Mouse (Mus musculus): Measurements from ENCODE around the gene Orc2.
A peak's percentile ranks its signal among the peaks of the same experiment; 100 is the strongest.

Orc2 gene

GRCm38 (mm10) chr1:58504577-58505254, at the start of gene Orc2:
Orc2 (minus strand) TSS chr1:58505109.
- DNase-seq = peak; percentile 91 to 92

- DNase-seq = no peak
Observed at GRCm38 (mm10) chr1:58541386-58541785, 36.5 kb upstream of the Orc2 start.

- DNase-seq = peak in 1 of 2 experiments; percentile 8
Observed at GRCm38 (mm10) chr1:58507249-58507648, 2.3 kb upstream of the Orc2 start.

GRCm38 (mm10) chr1:58503793-58504370, 1.0 kb downstream of the Orc2 start:
- no peak for DNase-seq

- no peak for DNase-seq
Observed at GRCm38 (mm10) chr1:58503134-58503533, 1.8 kb downstream of the Orc2 start.

DNA sequence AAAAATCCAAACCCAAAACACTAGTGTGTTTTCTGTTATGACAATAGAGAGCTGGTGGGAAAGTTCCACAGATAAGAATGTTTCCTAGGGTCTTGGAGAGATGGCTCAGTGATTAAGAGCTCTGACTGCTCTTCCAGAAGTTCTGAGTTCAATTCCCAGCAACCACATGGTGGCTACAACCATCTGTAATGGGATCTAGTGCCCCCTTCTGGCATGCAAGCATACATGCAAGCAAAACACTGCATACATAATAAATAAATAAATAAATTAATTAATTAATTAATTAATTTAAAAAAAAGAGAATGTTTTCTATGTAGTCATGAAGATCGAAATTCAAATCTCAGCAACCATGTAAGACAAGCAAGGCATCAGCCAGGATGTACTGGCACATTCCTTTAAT, 6.2 kb downstream of the Orc2 start:
- peak in 1 of 2 experiments; percentile 13 for DNase-seq

- no peak for DNase-seq
Observed at GRCm38 (mm10) chr1:58497678-58498077, 7.2 kb downstream of the Orc2 start.

DNA sequence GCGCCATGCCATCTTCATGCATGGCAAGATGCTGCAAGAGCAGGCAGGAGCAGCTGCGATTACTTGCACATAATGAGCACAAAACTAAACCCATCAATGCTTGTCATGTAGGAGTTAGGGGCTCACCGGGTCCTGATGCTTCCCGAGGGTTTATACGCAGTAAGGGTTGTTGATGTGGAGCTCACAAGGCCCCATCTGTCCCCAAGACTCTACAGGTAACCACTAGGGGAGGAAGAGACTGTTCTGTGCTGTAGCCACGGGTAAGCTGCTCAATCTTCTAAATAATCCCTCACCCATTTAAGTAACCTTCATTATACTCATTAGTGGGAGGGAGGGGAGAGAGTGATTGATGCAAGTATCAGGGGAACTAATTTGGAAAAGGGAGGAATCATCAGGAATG, 9.3 kb downstream of the Orc2 start:
- no peak for DNase-seq

DNA sequence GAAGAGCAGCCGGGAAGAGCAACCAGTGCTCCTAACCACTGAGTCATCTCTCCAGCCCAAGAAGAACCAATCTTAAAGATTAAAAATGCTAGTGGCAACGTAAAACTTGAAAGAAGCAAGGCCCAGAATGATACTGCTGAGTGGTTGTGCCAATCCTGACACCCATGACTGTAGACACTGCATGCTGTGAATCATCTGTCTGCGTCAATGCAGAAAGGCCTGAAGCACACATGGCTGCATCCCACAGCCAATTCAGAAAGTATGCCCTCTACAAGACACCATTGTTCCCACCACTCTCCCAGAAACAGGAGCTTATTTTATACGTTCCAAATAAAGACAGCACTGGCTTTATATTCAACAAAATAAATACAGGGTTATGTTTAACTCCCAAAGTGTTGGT, 22.3 kb downstream of the Orc2 start:
- DNase-seq = no peak

DNA sequence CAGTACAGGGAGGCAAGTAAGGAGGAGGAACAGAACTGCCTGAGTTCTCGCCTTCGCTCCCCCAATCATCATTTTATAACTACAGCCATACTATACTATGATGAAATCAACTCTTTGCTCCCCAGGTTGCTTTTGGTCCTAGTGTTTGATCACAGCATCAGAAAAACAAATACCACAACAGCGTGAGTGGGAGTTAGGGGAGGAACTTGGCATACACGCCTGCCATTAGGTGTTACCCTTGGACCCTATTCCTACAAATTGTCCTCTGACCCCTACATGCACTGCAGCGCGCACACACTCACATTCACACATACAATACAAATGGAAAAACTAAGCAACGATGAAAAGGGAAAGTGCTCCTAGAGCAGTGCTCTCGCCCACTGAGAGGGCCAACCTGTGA, 29.2 kb downstream of the Orc2 start:
- DNase-seq = no peak

- peak; percentile 20 to 27 for DNase-seq
Observed at GRCm38 (mm10) chr1:58465561-58465960, 39.3 kb downstream of the Orc2 start.

- DNase-seq = peak; percentile 54 to 60
Observed at GRCm38 (mm10) chr1:58465042-58465441, 39.9 kb downstream of the Orc2 start.

- DNase-seq = no peak
Observed at GRCm38 (mm10) chr1:58463935-58464334, 41.0 kb downstream of the Orc2 start.

GRCm38 (mm10) chr1:58460566-58460965, 44.3 kb downstream of the Orc2 start:
- DNase-seq = no peak

GRCm38 (mm10) chr1:58458867-58459266, 46.0 kb downstream of the Orc2 start:
- DNase-seq = peak; percentile 55 to 66

DNA sequence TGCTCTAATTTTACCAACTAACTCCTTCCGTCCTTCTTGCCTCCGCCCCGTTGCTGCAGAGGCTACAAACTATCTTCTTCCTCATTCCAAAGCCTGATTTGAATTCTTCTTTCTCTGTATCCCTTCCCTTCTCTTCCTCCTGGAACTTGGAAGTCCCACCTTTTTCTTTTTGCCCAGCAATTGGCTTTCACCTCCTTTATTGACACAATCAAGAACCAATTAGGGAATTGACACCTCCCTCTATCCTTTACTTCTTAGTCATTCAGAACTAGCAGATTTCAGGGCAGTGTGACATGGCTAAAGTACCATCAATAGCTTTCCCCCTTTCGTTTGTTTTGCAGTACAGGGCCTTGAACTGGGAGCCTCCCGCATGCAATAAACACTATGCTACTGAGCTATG, 46.7 kb downstream of the Orc2 start:
- no peak for DNase-seq

DNA sequence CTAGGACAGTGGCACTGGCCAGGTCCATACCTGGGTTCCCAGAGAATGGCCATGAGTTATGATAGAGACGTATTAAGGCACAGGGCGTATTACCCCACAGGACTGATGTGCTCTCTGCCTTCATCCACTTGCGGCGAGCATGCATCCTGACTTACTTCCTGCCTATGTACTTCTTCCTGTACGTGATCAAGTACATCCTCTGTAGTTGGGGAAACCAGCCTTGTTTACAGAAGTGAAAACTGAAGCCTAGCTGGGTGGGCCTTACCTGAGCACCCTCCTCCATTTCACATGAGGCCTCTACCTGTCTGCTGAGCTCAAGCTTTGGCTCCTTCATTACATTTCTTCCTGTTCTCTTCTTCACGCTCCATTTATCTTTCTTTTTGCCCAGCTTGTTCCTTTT, 50.6 kb downstream of the Orc2 start:
- DNase-seq = no peak

- no peak for DNase-seq
Observed at GRCm38 (mm10) chr1:58448396-58448795, 56.5 kb downstream of the Orc2 start.

- no peak for DNase-seq
Observed at GRCm38 (mm10) chr1:58447766-58448165, 57.1 kb downstream of the Orc2 start.

- DNase-seq = no peak
Observed at GRCm38 (mm10) chr1:58445861-58446260, 59.0 kb downstream of the Orc2 start.

DNA sequence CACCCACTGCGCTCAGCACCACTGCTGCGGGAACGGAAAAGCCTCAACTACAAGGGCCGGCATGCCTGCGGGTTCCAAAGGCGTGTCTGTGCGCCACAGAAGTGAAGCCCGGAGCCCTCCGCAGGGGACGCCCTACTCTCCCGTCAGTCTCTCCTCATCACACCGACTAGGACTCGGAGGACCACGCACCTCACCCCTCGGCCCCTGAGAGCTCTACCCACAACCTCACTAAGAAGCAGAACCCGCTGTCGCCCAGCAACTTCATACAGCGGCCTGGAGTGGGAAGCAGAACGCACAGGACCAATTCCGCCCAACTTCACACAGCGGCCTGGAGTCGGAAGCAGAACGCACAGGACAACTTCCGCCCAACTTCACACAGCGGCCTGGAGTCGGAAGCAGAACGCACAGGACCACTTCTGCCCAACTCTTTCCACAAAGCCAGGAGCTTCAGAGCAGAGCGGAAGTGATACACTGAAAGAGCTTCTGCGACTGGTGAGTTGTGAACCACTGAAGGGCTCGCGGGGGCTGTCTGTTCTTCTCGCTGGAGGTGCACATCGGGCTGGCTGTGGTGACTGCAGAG, 59.7 kb downstream of the Orc2 start, which contains the start of the genes Nif3l1 and Ppil3:
Gene Nif3l1 (plus strand): TSS at position 9 of the 580 bp plus-strand sequence.
Gene Ppil3 (minus strand): TSS at position 344 of the 580 bp plus-strand sequence.
- peak; percentile 83 to 84 for DNase-seq

GRCm38 (mm10) chr1:58444691-58445090, 60.2 kb downstream of the Orc2 start:
- no peak for DNase-seq

DNA sequence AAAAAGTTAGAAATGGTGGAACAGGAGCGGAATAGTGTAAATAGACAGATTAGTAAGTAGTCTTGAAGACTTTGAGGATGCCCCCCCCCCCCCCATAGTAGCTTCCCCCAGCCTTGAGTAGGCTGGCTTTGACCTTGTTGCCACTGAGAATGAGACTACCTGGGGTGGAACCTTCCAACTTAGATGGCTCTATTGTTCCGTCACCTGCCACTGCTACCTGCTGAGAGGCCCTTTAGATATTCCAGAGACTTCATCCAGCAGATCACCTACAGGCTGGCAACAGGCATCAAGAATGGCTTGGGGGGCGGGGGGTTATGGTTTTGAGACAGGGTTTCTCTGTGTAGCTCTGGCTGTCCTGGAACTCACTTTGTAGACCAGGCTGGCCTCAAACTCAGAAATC, 80.4 kb downstream of the Orc2 start:
- no peak for DNase-seq

Data from cerebellum, postnatal 14 days (tissue).